Mouse (Mus musculus) naive thymus-derived CD4-positive, alpha-beta T cell, adult 2 months (primary cell): ENCODE measurements around the gene Map3k7cl.

Source experiments
- DNase-seq: peaks from one replicate; pipeline ENCODE4 v3.0.0-alpha.2; 2011; ENCODE audit warnings: low read depth

The Map3k7cl gene

GRCm38 (mm10) chr16:87552907-87553691 is at the start of gene Map3k7cl:
Gene Map3k7cl (plus strand): TSS chr16:87553330.
- no peak for DNase-seq

- no peak for DNase-seq
These were observed 41.4 kb upstream of the Map3k7cl start for GRCm38 (mm10) chr16:87511706-87512105.

GRCm38 (mm10) chr16:87512331-87512730 is 40.8 kb upstream of the Map3k7cl start:
- no peak for DNase-seq

DNA sequence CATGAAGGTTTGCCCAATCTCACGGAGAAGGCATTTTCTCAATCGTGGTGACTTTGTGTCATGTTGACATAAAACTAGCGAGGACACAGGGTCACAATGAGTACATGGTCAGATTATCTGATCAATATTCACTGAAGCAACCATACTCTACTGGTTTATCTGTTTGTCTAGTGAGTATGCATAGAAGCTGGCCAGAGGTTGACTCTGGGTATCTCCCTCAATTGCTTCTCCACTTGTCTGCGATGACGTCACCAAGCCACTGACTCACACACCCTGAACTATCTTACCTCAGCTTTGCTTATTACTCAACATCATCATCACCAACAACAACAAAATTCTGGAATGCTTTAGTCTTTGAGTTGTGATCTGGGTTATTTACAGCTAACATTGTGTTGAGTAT is 28.9 kb upstream of the Map3k7cl start:
- DNase-seq, result no peak

DNA sequence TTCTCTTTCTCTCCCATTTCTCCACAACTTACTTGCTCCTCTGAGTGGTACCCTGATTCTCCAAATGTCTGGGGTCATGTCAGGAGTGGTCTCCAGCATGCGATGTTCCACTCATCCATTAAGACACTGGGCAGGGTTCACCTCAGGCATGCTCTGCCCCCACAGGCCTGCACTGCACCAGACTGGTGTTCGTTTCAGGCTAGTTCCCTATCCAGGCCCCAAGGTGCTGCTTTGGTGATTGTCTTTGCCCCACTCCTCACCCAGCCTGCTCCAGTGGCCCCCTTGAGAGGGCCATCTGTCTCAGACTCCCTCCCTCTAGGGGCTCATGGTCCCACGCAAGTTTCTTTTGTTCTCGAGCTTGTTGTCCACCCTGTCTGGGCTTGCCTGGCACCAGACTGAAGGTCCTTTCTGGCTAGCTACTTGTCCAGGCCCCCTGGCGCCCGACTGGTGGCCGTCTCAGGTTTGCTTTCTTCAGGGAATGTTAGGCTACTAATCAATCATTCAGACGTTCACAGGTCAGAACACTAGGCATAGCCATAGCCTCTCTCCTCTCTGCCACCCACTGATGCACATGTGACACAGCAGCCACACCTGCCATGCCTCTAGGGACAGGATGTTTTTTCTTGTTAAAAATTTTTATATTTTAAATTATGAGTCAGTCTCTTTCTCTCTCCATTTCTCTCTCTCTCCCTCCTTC is 25.4 kb upstream of the Map3k7cl start:
- no peak for DNase-seq

GRCm38 (mm10) chr16:87528755-87529154 is 24.4 kb upstream of the Map3k7cl start:
- DNase-seq, result no peak

GRCm38 (mm10) chr16:87548348-87548747 is 4.8 kb upstream of the Map3k7cl start:
- DNase-seq, result no peak

- no peak for DNase-seq
These were observed 3.2 kb downstream of the Map3k7cl start for GRCm38 (mm10) chr16:87556320-87556719.

DNA sequence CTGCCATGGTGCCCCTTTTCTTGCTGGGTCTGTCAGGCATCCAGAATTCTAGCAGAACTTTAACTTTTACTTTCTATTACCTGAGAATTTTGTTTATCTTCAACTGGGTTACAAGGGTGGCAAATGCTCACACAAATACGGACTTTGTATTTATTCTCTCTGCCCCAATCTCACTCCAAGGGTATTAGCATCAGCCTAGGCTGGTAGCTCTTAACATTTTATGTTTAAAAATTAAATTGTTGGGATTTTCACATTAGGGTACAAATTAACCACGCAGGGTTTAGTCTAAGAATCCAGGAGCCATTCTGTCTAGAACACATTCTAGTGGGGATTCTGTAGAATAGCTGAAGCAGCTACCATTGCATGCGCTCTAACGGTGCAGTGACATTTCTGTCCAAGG is 8.4 kb downstream of the Map3k7cl start:
- DNase-seq, result no peak

DNA sequence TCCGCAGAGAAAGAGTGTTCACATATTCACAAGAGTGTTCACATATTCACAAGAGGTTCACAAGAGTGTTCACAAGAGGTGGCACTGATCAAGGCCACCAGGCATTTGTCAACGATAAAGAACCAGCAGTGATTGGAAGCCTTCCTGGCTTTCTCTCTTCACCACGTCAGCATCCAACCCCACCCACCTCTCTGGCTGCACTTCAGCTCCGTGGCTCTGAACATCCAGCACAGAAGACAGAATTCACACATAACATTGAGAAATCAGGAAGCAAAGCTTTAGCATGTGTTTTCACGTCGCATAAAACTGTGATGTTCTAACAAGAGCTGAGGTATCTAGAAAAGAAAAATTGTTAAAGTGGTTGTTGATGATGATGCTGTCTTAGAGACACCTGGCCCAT is 10.4 kb downstream of the Map3k7cl start:
- DNase-seq, result no peak

DNA sequence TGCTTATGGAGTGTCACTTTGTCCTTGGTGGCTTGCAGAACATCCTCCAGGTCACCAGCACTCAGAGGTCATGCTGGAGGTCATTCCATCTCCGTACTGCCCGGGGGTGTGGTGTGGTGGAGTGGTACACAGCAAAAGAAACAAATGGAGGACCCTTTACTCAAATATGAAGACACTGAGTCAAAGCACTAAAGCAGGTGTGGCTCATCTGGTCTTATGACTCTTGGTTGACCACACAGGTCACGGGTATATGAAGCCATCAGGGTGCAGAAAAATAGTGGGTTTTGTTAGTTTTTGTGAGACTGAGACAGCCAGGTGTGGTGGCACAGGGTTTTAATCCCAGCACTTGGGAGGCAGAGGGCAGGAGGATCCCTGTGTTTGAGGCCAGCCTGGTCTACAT is 11.4 kb downstream of the Map3k7cl start:
- DNase-seq, result no peak

GRCm38 (mm10) chr16:87567572-87567971 is 14.4 kb downstream of the Map3k7cl start:
- DNase-seq, result no peak

- no peak for DNase-seq
These were observed 15.1 kb downstream of the Map3k7cl start for GRCm38 (mm10) chr16:87568241-87568640.

- DNase-seq, result no peak
These were observed 16.5 kb downstream of the Map3k7cl start for GRCm38 (mm10) chr16:87569576-87570105.

DNA sequence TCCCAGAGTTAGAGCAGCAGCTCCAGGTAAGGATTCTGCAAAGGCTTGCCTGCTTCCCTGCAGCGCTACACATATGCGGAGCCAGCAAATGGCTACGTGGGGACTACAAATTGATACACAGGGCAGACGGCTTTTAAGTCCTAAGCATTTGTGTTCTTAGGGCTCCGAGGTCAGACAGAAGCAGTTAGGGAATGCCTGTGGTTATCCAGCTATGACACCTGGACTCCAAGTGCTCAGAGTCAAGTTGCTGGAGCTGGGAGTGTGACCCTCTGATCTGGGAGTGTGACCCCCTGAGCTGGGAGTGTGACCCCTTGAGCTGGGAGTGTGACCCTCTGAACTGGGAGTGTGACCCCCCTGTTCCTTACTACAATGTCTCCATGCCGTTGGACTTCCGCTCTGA is 17.2 kb downstream of the Map3k7cl start:
- no peak for DNase-seq

GRCm38 (mm10) chr16:87573409-87573808 is 20.3 kb downstream of the Map3k7cl start:
- no peak for DNase-seq

- no peak for DNase-seq
These were observed 21.0 kb downstream of the Map3k7cl start for GRCm38 (mm10) chr16:87574160-87574559.

GRCm38 (mm10) chr16:87575600-87575999 is 22.5 kb downstream of the Map3k7cl start:
- DNase-seq, result no peak

DNA sequence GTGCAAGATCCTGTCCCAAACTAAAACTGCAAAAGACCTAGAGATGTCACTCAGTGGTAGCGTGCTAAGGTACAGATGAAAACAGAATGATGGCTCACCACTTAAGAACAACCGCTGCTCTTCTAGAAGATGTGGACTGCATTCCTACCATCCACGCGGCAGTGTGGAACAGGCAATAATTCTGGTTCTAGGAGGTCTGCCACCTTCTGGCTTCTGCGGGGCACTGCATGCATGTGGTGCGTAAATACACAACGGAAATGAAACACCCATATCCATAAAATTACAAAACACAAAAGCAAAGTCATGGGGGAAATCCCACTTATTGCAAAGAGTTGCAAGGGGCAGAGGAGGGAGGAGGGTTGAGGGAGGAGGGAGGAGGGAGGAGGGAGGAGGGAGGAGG is 25.8 kb downstream of the Map3k7cl start:
- DNase-seq, result no peak

DNA sequence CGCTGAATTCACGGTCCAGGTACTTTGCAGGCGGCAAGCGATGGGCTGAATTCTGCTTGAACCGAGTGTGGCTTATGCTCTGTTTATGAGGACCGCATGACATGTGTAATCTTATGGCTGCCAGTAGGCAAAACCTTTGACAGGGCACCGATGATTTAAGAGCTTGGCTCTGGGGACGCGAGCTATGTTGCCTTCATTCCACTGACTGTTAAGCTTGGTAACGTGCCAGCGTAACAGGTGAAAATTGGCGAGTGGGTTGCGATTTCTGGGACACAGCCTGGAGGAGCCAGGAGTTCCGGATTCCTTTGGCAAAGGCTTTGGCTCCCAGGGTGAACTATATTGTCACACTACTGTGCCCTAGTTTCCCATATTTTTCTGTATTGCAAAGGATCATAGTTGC is 26.3 kb downstream of the Map3k7cl start:
- DNase-seq, result no peak

DNA sequence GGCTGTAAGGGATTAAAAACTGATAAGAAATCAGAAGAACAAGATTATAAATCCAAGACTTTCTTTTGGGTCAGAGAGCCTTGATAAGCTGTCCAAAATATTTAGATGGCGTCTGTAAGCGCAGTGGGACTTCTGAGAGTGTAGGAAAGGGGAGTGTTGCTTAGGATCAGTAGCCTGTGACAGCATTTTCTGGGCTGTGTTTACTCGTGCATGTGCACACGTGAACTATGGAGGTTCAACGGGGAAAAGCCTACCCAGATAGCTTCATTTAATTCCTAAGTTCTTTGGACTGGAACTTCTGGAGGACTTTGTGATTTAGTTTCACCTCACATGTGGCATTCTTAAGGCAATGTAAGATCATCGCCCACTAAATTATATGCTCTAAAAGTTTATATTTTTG is 29.6 kb downstream of the Map3k7cl start:
- no peak for DNase-seq

DNA sequence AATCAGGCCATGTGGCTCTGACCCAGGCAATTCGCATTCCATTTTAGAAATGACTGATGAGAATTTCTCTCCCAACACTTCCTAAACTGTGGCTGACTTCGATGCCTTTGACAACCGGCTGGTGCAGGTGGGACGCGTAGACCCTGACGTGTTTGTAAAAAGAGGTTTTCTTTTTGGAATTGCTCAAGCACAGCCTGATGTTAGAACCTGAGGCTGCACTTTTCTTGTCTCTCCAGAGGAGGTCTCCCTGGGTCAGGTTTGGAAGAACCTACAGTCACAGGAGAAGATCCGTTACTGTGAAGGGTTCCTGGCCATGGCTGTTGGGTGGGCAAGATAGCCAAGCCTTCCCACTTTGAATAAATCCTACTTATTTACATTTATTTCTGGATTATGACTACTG is 31.5 kb downstream of the Map3k7cl start:
- DNase-seq, result peak; percentile 32

DNA sequence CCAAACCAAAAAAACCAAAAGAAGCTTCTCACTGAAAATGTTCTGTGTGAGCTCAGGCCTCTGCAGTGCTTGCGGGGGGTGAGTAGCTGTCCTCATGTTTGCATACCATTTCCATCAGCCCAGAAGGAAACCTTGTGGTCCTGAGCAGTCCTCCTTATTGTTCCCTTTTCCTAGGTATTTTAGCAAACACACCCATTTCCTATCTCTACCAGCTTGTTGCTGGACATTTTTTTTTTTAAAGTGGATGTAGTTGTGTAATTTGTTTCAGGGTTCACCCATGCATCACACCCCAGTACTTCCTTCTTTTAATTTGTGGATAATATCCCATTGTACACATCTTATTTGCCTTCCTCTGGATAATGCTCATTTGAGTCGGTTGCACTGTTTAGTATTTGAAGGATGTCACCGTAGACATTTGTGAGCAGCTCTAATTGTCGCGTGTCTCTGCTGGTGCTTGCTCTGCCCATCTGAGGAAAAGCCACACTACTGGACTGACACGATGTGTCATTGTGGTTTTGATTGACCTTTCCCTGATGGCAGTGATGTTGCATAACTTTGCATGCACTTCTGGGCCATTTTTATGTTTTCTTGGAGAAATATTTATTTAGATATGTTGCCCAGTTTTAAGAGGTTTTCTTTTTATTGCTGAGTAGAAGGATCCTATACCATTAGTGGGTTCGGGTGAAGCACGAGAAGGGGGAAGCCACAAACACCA is 32.6 kb downstream of the Map3k7cl start:
- DNase-seq, result no peak
